Mouse (Mus musculus) lung, postnatal 0 days (tissue): ENCODE measurements around the gene Atp6v1b1.

Experiments used
- CTCF ChIP-seq: IDR thresholded peaks from 2 replicates; pipeline ENCODE4 v1.5.1; 2016; ENCODE audit warnings: antibody characterized with exemption, mild to moderate bottlenecking
- EP300 ChIP-seq: IDR thresholded peaks from 2 replicates; pipeline ENCODE4 v1.6.1; 2016; ENCODE audit warnings: antibody characterized with exemption, mild to moderate bottlenecking, control low read depth

GRCm38 (mm10) chr6:83695731-83696130 lies 47.1 kb upstream of the Atp6v1b1 start:
- peak; percentile 34 for TF ChIP-seq CTCF
- TF ChIP-seq EP300: no peak
